Mouse (Mus musculus) layer of hippocampus, adult 9-11 months (tissue): ENCODE measurements around the gene Hlcs.
A peak's percentile ranks its signal among the peaks of the same experiment; 100 is the strongest.
"Not testable (repeated sequence)": the region's sequence is repeated elsewhere in the genome, so short reads cannot be mapped to it uniquely, and the experiment has no call there.

Experiments
- DNase-seq: peaks from one replicate; pipeline ENCODE4 v3.0.0; 2022

The Hlcs gene

DNA sequence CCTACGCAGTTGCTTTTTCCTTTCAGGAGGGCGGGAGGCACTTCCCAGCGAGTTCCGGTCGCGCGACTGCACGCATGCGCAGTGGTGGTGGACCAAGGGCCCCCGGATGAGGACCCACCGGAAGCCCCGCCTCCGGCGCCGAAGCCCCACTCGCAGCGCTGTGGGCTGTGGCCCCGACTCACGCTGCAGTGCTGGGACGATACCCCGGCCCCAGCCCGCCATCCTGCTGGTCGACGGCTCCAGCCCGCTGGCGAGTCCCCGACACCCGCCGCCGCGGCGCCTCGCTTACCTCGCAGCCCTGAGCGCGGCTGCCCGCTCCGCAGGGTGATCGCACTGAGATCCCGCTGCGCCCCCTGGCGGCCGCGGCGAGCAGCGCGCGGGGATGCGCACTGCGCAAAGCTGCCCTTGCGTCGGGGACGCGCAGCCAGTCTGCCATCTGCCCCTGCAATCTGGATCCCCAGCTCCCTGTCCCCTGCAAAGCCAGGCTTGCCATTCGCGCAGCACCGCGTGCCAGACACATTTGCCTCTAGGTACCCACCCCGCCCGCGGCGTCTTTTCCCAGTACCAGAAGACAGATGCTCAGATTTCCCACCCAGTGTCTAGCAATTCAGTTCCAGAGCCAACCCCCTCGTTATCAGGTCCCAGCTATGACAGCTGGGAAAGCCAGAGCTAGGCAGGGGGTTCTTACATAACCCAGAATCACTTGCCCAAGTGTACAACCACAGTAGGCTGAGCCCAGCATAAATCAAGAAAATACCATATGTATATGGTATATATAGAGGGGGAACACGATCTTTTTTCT is at the start of gene Hlcs:
Gene Hlcs, minus strand, starts transcription at position 343 of the 802 bp plus-strand sequence.
- peak; percentile 97 for DNase-seq

GRCm38 (mm10) chr16:94362174-94362873 is 49.0 kb upstream of the Hlcs start:
- peak; percentile 92 for DNase-seq

GRCm38 (mm10) chr16:94360578-94361350 is 47.4 kb upstream of the Hlcs start:
- DNase-seq: no peak

DNA sequence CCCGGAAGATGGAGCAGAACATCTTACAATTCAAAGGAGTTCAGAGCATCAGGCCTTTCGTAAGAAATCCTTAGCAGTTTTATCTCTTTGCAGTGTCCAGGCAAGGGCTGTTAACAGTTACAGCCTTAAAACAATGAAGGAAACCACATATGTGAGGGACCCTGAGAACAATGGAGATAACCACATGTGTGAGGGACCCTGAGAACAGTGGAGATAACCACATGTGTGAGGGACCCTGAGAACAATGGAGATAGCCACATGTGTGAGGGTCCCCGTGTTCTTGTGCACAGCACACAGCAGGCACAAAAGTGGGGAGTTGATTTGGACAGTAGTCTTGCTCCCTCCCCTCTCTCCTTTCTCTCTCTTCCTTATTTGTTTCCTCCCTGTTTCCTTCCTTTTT is 44.7 kb upstream of the Hlcs start:
- DNase-seq: no peak

GRCm38 (mm10) chr16:94356776-94357494 is 43.6 kb upstream of the Hlcs start:
- DNase-seq: no peak

- DNase-seq: no peak
Observed at GRCm38 (mm10) chr16:94356046-94356445, 42.7 kb upstream of the Hlcs start.

GRCm38 (mm10) chr16:94354450-94354849 is 41.1 kb upstream of the Hlcs start:
- peak; percentile 42 for DNase-seq

DNA sequence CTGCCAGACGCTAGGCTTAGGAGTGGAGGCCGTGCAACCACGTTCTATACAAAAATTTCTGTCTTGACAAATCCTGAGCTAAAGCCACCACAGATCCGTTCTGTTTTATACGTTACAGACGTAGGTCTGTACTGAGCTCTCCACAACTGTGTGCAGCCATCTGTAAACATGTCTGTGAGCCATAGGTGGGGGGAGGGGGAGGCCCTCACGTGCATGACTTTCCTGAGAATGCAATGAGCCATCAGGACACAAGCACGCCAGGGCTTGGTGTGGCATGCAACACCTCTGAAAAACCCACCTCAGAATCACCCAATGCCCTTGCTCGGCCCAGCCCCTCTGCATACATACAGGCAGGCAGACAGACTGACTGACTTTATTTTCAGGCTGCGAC is 36.9 kb upstream of the Hlcs start:
- no peak for DNase-seq

GRCm38 (mm10) chr16:94349588-94350286 is 36.4 kb upstream of the Hlcs start:
- peak; percentile 14 for DNase-seq

DNA sequence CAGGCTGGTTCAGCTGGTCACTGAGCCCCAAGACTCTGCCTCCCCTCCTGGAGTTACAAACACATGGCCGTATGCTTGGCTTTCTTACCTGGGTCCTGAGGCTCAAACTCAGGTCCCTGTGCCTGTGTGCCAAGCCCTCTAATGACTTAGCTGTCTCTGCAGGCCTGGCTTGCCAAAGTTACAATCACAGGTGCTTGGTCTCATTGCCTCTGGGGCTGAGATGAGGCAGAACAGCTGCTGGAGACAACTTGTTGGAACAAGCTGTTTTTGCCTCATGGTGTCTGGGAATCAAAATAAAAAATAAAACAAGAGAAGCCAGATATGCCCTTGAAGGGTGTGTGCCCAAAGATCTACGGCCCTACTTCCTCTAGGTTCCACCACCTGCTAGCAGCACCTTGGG is 35.4 kb upstream of the Hlcs start:
- no peak for DNase-seq

DNA sequence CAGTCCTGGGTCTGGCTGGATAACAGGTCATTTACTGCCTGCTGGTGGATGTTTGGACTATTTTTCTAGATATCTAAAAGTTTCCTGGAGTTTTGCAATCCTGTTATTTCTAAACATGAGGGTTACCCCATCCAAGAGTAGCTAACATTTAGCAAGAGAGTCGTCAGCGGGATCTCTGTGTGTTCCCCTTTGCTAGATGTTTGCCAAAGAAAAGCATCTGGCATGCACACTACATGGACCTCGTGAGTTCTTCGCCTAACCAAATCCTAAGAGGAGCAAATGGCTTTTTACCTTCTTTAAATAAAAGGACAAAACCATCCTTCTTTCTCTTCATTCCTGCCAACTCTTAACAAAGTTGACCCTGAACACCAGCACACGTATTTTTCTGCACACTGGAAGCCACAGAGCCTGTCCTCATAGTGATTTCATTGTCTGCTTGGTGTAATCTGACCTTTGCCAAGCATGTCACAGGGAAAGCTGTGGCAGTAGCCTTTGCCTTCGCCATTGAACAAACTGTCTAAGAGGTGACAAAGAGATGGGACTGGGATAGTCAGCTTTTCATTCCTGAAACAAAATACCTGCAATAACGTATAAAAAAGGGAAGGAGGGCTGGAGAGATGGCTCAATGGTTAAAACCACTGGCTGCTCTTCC is 33.8 kb upstream of the Hlcs start:
- no peak for DNase-seq

DNA sequence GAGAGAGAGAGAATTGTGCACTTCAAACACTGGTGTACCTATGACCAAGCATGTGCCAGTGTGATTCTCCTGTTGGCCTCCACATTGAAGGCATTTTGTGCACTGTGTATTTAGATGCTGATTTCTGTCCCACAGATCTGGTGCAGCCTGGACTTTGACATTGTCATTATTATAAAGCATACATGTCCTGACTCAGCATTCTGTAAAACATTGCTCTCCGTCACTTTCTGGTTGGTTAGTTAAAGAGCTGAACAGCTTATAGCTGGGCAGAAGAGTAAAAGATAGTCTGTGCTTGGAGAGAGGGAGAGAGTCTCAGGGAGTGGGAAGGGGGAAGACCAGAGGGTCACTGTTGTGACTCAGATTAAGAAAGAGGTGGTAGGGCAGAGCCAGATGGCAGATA is 32.4 kb upstream of the Hlcs start:
- no peak for DNase-seq

GRCm38 (mm10) chr16:94339164-94340160 is 26.1 kb upstream of the Hlcs start:
- not testable (repeated sequence) for DNase-seq

- no peak for DNase-seq
Observed at GRCm38 (mm10) chr16:94335656-94336055, 22.3 kb upstream of the Hlcs start.

- DNase-seq: no peak
Observed at GRCm38 (mm10) chr16:94331886-94332252, 18.5 kb upstream of the Hlcs start.

DNA sequence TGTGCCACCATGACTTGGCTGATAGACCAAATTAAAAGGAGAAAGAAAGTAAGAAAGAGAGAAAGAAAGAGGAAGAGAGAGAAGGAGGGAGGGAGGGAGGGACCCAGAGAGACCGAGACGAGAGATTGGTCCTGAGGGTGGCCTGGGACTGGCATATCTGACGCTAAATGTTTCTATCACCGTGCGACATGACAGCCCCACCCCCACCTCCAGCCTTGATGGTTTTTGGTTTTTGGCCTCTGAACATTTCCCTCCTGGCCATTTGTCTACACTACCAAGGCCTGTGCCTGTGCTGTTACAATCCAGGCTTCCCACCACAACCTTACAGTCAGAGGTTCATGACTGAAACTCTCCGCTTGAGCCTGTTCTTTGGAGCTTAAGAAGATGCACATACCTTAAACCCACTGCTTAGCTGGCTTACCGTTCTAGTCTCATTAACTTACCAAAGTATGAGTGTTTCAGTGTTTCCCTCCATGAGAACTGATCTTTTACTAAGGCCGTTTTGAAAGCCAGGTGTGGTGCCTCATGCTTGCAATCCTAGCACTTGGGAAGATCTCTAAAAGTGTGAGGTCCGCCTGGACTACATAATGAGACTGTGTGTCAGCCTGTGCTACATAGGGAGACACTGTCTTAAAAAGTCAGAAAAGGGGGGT is 18.0 kb upstream of the Hlcs start:
- no peak for DNase-seq

DNA sequence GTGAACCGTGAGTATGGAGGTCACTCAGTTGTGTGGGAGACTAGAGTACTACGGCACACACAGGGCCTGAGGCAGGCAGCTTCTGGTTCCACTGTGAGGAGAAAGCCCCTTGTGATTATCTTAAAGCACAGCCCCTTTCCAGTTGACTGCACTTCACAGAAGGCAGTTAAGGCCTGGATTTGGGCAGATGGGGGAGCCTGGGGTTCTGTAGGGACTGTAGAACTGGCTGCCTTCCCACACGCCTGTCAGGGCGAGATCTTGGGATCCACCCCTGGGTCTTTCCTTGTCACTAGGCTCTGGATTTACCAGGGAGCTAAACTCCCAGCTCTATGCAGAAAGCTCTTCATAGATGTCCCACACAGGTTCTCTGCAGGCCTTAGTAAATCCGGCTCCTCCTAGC is 17.1 kb upstream of the Hlcs start:
- no peak for DNase-seq

GRCm38 (mm10) chr16:94328881-94329867 is 15.8 kb upstream of the Hlcs start:
- no peak for DNase-seq
